Mouse (Mus musculus) ovary, adult 18-20 months (tissue): ENCODE measurements around the gene Gjb1.
"Not testable (repeated sequence)": the region's sequence is repeated elsewhere in the genome, so short reads cannot be mapped to it uniquely, and the experiment has no call there.

ENCODE experiments used
- DNase-seq: peaks from one replicate; pipeline ENCODE4 v3.0.0; 2022; ENCODE audit warnings: low spot score, mixed read lengths

The Gjb1 gene

DNA sequence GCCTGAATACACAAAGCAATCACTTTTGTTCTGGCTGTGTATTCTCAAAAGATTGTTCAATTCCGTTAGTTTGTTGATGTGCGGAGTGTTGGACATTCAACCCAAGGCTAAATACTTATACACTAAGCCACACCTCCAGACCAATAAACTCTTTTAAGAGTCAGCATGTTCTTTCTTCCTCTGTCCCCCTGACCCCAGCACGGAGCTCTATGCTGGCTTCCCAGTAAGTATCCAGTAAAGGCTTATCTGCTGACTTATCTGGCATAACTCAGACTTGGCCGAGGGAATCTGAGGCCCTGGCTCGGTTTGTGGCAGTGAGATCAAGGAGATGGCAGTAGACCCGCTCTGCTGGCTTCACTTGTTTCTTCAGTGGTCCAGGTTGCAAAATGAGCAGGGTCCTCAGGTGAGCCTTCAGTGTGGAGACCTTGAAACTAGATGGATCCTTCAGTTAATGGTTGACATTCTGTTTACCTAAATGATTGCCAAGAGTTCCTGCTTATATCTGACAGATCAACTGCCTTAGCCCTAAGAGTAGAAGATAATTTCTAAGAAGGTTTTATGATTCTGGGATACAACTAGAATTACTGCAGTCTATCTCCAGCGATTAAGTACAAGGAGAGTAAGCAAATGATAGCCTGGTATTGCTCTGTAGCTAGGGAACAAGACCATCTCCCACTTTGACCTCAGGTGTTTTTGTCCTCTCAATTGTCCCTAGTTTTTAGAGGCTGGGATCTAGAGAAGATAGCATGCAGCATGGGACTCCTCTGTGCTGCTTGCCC lies at the start of gene Gjb1:
Gene Gjb1 (plus strand): TSS at position 189 of the 779 bp plus-strand sequence.
- DNase-seq: no peak

DNA sequence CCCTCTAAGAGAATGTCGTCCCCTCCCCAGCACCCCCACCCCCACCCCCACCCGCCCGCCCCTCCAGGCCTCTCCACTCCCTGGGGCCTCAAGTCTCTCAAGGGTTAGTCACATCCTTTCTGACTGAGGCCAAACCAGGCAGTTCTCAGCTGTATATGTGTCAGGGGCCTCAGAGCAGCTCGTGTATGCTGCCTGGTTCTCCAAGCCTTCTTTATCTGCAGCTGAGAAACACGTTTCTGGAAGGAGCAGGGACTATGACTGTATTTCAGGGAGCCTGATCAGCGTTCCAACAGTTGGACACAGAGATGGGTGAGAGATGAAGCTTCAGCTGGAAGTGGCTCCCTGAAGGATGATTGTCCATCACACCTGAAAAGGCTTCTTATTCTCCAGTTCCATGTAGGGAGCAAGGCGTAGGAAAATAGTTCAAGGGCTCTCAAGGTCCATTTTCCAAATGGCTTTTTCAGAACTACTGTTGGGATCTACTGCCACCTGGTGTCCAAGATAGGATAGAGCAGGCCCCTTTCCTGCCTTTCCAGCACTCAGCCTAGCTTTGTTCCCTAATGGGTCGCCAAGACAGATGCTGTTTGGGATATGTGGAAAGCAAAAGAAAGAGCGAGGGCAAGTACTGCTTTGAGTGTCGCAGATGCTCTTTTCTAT lies 46.7 kb upstream of the Gjb1 start:
- no peak for DNase-seq

DNA sequence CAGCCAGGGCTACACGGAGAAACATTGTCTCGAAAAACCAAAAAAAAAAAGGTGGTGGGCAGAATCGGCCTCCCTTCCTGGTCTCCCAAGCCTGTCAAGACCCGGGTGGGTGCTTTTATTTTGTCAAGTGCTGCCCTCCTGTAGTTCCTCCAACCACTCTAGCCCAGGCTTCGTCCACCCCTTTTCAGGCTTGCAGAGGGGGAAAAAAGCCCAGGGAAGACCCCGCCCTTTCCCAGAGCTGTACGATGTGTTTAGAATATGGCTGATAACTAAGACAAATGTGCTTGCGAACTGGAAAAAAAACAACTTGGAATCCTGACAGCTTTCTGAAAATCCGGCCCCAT lies 44.2 kb upstream of the Gjb1 start:
- DNase-seq: no peak

GRCm38 (mm10) chrX:101332375-101333211 lies 43.6 kb upstream of the Gjb1 start:
- DNase-seq: peak; percentile 89

DNA sequence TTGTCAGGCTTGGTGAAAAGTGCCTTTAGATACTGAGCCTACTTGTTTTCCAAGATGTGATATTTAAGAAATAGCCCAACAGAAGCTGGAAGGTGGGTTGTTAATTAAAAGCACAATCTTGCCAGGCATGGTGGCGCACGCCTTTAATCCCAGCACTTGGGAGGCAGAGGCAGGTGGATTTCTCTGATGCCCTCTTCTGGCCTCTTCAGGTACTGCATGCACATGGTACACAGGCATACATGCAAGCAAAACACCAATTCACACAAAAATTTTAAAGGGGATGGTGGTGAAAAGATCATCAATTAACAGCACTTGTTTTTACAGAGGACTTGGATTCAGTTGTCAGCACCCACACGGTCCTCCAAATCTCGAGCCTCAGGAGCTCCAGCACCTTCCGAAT lies 41.6 kb upstream of the Gjb1 start:
- DNase-seq: no peak

DNA sequence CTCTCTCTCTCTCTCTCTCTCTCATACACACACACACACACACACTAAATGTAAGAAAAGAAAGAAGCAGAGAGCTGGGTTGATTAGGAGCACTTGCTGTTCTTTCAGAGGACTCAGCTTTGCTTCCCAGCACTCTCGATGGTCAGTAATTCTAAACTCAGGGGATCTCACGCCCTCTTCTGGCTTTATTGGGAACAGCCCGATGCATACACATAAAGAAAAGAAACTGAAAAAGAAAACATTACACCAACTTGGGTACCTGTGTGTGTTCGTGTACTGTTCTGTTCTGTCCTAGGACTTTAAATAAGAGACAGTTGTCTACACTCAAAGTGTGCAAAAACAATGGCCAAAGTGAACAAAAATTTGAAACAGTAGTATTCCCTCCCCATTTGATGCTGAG lies 37.5 kb upstream of the Gjb1 start:
- DNase-seq: no peak

- DNase-seq: not testable (repeated sequence)
Measured at GRCm38 (mm10) chrX:101342837-101343236, 33.3 kb upstream of the Gjb1 start.

- DNase-seq: no peak
Measured at GRCm38 (mm10) chrX:101345456-101345855, 30.7 kb upstream of the Gjb1 start.

DNA sequence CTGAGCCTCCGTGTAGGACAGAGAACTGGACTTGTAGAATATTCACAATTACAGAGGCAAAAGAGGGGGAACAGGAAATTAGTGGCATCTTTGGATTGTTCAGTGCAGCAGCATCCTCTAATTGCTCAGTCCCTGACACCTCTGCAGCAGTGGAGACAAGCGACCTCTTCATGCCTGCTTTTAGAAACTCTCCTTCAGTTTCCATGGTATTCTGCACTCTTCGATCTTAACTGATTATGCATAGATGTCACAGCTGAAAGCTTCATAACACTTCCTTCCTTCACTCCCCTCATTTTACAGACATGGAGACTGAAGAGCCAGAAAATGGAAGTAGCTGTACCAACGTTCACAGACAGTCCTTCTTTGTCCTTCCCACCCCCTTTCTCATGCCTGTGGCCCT lies 29.7 kb upstream of the Gjb1 start:
- DNase-seq: no peak

GRCm38 (mm10) chrX:101351188-101351587 lies 25.0 kb upstream of the Gjb1 start:
- no peak for DNase-seq

DNA sequence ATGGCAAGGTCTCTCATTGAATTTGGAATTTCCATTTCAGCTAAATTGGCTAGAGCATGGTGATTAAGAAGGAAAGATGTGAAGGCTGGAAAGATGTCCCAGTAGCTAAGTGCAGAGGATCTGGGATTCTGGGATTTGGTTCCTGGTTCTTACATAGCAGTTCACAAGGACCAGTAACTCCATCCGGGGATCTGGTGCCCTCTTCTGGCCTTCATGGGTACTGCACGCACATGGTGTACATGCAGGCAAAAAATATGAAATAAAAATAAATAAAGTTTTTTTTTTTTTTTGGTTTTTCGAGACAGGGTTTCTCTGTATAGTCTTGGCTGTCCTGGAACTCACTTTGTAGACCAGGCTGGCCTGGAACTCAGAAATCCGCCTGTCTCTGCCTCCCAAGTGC lies 17.3 kb upstream of the Gjb1 start:
- not testable (repeated sequence) for DNase-seq

DNA sequence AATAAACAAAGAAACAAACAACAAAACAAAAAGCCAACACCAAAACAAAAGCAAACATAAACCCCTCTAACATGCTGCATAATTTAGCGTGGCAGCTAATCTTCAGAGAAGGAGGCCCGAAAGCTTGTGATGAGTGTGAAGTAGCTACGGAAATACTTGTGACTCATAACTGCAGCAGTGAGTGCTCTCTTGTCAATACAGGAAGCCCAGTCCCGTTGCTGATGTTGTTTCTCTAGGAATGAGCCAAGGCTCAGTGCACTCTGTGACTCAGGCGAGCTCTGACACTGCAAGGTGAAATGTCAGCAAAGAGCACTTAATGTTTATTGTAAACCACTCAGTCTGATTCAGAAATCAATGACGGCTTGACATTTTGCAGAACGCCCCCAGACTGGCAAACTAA lies 7.2 kb upstream of the Gjb1 start:
- DNase-seq: no peak

GRCm38 (mm10) chrX:101370573-101370972 lies 5.6 kb upstream of the Gjb1 start:
- no peak for DNase-seq

- DNase-seq: no peak
Measured at GRCm38 (mm10) chrX:101372946-101373345, 3.2 kb upstream of the Gjb1 start.

DNA sequence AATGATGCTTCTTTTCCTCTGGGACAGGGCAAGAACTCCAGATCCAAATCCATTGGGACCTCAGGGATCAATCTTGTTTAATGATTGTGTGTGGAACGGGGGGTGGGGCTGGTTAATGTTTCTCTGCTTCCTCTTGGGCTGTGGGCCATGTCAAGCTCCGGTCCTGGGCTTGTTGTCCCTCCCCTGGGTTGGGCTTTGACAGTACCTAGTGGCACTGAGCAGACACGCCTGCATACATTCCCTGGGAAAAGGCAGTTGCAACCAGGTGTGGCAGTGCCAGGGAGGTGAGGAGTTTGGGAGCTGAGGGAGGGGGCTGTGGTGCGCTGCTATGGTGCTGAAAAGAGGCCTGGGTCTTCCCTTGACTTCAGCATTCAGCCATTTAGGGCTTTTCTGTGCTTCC lies 898 bp downstream of the Gjb1 start:
- DNase-seq: no peak

GRCm38 (mm10) chrX:101379744-101380143 lies 3.6 kb downstream of the Gjb1 start:
- DNase-seq: no peak

- no peak for DNase-seq
Measured at GRCm38 (mm10) chrX:101383455-101383854, 7.3 kb downstream of the Gjb1 start.

GRCm38 (mm10) chrX:101384439-101385137 lies 8.4 kb downstream of the Gjb1 start:
- DNase-seq: no peak

- no peak for DNase-seq
Measured at GRCm38 (mm10) chrX:101386222-101386621, 10.0 kb downstream of the Gjb1 start.

- no peak for DNase-seq
Measured at GRCm38 (mm10) chrX:101388866-101389537, 12.8 kb downstream of the Gjb1 start.

DNA sequence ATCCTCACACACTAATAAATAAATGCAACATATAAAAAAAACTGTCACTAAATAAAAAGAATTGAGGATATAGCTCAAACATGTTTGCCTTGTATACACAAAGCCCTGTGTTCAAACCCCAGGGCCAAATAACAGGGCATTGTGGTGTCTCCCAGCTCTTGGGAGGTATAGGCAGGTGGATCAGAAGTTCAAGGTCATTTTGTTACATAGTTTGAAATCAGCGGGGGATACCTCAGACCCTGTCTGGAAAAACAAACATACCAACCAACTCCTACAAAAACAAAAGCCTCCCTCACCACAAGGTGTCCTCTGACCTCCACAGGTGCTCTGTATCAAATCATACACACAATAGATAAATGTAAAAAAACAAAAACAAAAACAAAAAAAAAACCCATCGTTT lies 18.2 kb downstream of the Gjb1 start:
- DNase-seq: no peak

DNA sequence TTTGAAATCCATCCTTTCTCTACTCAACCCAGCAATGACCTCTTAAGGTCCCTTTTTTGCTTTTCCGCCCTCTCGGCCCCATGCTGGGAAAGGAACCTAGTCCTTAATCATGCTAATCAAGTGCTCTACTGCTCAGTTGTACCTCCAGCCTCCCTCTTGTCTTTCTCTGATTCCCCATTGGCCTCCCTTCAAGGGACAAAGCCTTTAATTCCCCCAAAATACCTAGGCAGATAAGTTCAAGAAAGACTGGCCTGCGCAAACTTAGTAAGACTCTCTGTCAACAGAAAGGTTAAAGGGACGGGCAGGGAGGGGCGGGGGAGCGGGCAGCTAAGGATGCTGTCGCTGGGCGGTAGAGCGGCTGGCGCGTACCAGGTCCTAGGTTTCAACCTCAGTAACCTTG lies 20.3 kb downstream of the Gjb1 start:
- no peak for DNase-seq
